Comparison of ENCODE assay signal across 17 mouse cellular contexts in genomic region chr16:63081383-63081782, GRCm38 (mm10).
DNase-seq lines count a peak whose midpoint lies in the region; ATAC-seq lines count a peak whose summit lies in the region.
"Had no signal": no experiment of that assay in that cellular context is flagged by ENCODE, and none has a peak within 500 bp of the region (broad histone marks: within the 10 kb centered on the region; RNA-seq: fewer than 3 reads in every experiment).

No protein-coding gene starts in this region.

- DNase-seq in forebrain, embryonic 14.5 days (ENCODE audit: low spot score) = peak; percentile 69
- DNase-seq in forebrain, embryonic 10.5 days (ENCODE audit: extremely low spot score, low spot score) = no peak
- no peak for DNase-seq in neural tube, embryonic 11.5 days (ENCODE audit: low spot score)
- DNase-seq in neural tube, embryonic 10.5 days (ENCODE audit: extremely low spot score, low spot score) = no peak
- DNase-seq in right cerebral cortex, postnatal 14 days = no peak
- DNase-seq in kidney, adult 18-20 months = no peak
- DNase-seq: adrenal gland, postnatal 10 days; gastrocnemius, postnatal 25 days; heart, postnatal 4 days; kidney, adult 11 months; kidney, postnatal 25 days; liver, embryonic 13.5 days; thymus, adult 2 months had no signal

- H3K27me3 ChIP-seq in forebrain, embryonic 14.5 days (replicated peaks; ENCODE audit: control insufficient read depth, insufficient read depth, low read length) = no peaks in the 10 kb centered on the region
- no peaks in the 10 kb centered on the region for H3K27me3 ChIP-seq in forebrain, embryonic 10.5 days (ENCODE audit: poor library complexity, severe bottlenecking)
- H3K27me3 ChIP-seq in neural tube, embryonic 11.5 days (ENCODE audit: control insufficient read depth, insufficient read depth, low read length) = no peaks in the 10 kb centered on the region
- no peaks in the 10 kb centered on the region for H3K27me3 ChIP-seq in forebrain, embryonic 16.5 days (replicated peaks; ENCODE audit: control insufficient read depth, insufficient read depth, low read length)
- H3K27me3 ChIP-seq: embryonic facial prominence, embryonic 12.5 days; heart, embryonic 12.5 days; liver, embryonic 13.5 days; megakaryocyte, embryonic 14.5 days had no signal

- 0 out of 2 replicates have a peak overlapping the region, but pooled peaks have one; percentile 21 for H3K27ac ChIP-seq in forebrain, embryonic 14.5 days (ENCODE audit: low read depth, low read length)
- no peak overlapping the region for H3K27ac ChIP-seq in forebrain, embryonic 10.5 days
- H3K27ac ChIP-seq in neural tube, embryonic 11.5 days (ENCODE audit: low read depth, low read length) = 0 out of 2 replicates have a peak overlapping the region, but pooled peaks have one; percentile 10
- no peak overlapping the region for H3K27ac ChIP-seq in forebrain, embryonic 16.5 days (ENCODE audit: low read length)
- H3K27ac ChIP-seq: embryonic facial prominence, embryonic 12.5 days; liver, embryonic 13.5 days had no signal

- H3K4me1 ChIP-seq in forebrain, embryonic 14.5 days (ENCODE audit: control insufficient read depth, insufficient read depth, low read length) = no peaks in the 10 kb centered on the region; the same call in 1 of the 2 replicates
- H3K4me1 ChIP-seq in forebrain, embryonic 10.5 days = peaks cover 5% of the 10 kb centered on the region; the same call in 1 of the 2 replicates
- H3K4me1 ChIP-seq in neural tube, embryonic 11.5 days (ENCODE audit: control insufficient read depth, insufficient read depth, low read length) = peaks cover 8% of the 10 kb centered on the region; the same call in 1 of the 2 replicates
- no peaks in the 10 kb centered on the region for H3K4me1 ChIP-seq in forebrain, embryonic 16.5 days (replicated peaks; ENCODE audit: control insufficient read depth, insufficient read depth, low read length)
- H3K4me1 ChIP-seq: embryonic facial prominence, embryonic 12.5 days; heart, embryonic 12.5 days; liver, embryonic 13.5 days; megakaryocyte, embryonic 14.5 days had no signal

- no peak overlapping the region for H3K9ac ChIP-seq in forebrain, embryonic 14.5 days (ENCODE audit: low read length)
- no peak overlapping the region for H3K9ac ChIP-seq in neural tube, embryonic 11.5 days (ENCODE audit: low read length)
- no peak overlapping the region for H3K9ac ChIP-seq in forebrain, embryonic 16.5 days (replicated peaks; ENCODE audit: low read depth, low read length)
- H3K9ac ChIP-seq: embryonic facial prominence, embryonic 12.5 days; heart, embryonic 12.5 days; liver, embryonic 13.5 days had no signal

- no peaks in the 10 kb centered on the region for H3K9me3 ChIP-seq in forebrain, embryonic 14.5 days (replicated peaks; ENCODE audit: control insufficient read depth, low read length)
- H3K9me3 ChIP-seq in forebrain, embryonic 10.5 days = no peaks in the 10 kb centered on the region
- H3K9me3 ChIP-seq in neural tube, embryonic 11.5 days (ENCODE audit: control insufficient read depth, low read length) = no peaks in the 10 kb centered on the region
- H3K9me3 ChIP-seq in forebrain, embryonic 16.5 days (ENCODE audit: control insufficient read depth, low read length) = no peaks in the 10 kb centered on the region
- H3K9me3 ChIP-seq: embryonic facial prominence, embryonic 12.5 days; heart, embryonic 12.5 days; liver, embryonic 13.5 days had no signal

- WGBS in forebrain, embryonic 14.5 days = 50% methylated on average over 3 of the region's 3 CpGs
- 91% methylated on average over 3 of the region's 3 CpGs for WGBS in forebrain, embryonic 10.5 days
- 69% methylated on average over 3 of the region's 3 CpGs for WGBS in neural tube, embryonic 11.5 days
- WGBS in forebrain, embryonic 16.5 days = 44% methylated on average over 3 of the region's 3 CpGs

- no peak overlapping the region for H3K4me2 ChIP-seq in forebrain, embryonic 14.5 days (ENCODE audit: low read length)
- H3K4me2 ChIP-seq in neural tube, embryonic 11.5 days (ENCODE audit: low read depth) = no peak overlapping the region
- H3K4me2 ChIP-seq in forebrain, embryonic 16.5 days (ENCODE audit: low read length) = no peak overlapping the region
- H3K4me2 ChIP-seq: embryonic facial prominence, embryonic 12.5 days; heart, embryonic 12.5 days; liver, embryonic 13.5 days had no signal

- no peak overlapping the region for H3K4me3 ChIP-seq in forebrain, embryonic 14.5 days (ENCODE audit: low read depth, low read length)
- H3K4me3 ChIP-seq in forebrain, embryonic 10.5 days = no peak overlapping the region
- H3K4me3 ChIP-seq in neural tube, embryonic 11.5 days (ENCODE audit: low read depth, low read length) = no peak overlapping the region
- H3K4me3 ChIP-seq in forebrain, embryonic 16.5 days (replicated peaks; ENCODE audit: low read length) = no peak overlapping the region
- H3K4me3 ChIP-seq: embryonic facial prominence, embryonic 12.5 days; heart, embryonic 12.5 days; liver, embryonic 13.5 days; megakaryocyte, embryonic 14.5 days had no signal

- ATAC-seq in forebrain, embryonic 14.5 days = peak; percentile 77
- ATAC-seq in neural tube, embryonic 11.5 days (ENCODE audit: insufficient read depth, low FRiP score, low TSS enrichment) = no peak
- ATAC-seq in forebrain, embryonic 16.5 days = peak; percentile 54; the same call in 1 of the 2 replicates

- no peaks in the 10 kb centered on the region for H3K36me3 ChIP-seq in forebrain, embryonic 14.5 days (ENCODE audit: control insufficient read depth, insufficient read depth, low read length)
- no peaks in the 10 kb centered on the region for H3K36me3 ChIP-seq in forebrain, embryonic 10.5 days (replicated peaks)
- no peaks in the 10 kb centered on the region for H3K36me3 ChIP-seq in neural tube, embryonic 11.5 days (ENCODE audit: control insufficient read depth, insufficient read depth, low read length)
- no peaks in the 10 kb centered on the region for H3K36me3 ChIP-seq in forebrain, embryonic 16.5 days (ENCODE audit: control insufficient read depth, insufficient read depth)
- H3K36me3 ChIP-seq: embryonic facial prominence, embryonic 12.5 days; heart, embryonic 12.5 days; liver, embryonic 13.5 days had no signal

Comparison
In these comparisons a context has a peak if more than half of its experiments do, and no peak if none do; other contexts are left out.
1. H3K27ac ChIP-seq: peak in forebrain, embryonic 14.5 days (single experiment) and neural tube, embryonic 11.5 days (single experiment); none in forebrain, embryonic 10.5 days (single experiment) and forebrain, embryonic 16.5 days (single experiment).